Mouse (Mus musculus): ENCODE data around the gene Crebbp. TPM values are rescaled to one million over a fixed set of nuclear protein-coding genes. Genes with fewer than 3 reads are reported as not detected.
"Not testable (repeated sequence)": the region's sequence is repeated elsewhere in the genome, so short reads cannot be mapped to it uniquely, and the experiment has no call there.

Crebbp gene
- 38.1 and 43.4 TPM in 2 replicates for polyA plus RNA-seq (2014; fragmentation: Nextera tagmentation; extraction: Ambion mirVana)

DNA sequence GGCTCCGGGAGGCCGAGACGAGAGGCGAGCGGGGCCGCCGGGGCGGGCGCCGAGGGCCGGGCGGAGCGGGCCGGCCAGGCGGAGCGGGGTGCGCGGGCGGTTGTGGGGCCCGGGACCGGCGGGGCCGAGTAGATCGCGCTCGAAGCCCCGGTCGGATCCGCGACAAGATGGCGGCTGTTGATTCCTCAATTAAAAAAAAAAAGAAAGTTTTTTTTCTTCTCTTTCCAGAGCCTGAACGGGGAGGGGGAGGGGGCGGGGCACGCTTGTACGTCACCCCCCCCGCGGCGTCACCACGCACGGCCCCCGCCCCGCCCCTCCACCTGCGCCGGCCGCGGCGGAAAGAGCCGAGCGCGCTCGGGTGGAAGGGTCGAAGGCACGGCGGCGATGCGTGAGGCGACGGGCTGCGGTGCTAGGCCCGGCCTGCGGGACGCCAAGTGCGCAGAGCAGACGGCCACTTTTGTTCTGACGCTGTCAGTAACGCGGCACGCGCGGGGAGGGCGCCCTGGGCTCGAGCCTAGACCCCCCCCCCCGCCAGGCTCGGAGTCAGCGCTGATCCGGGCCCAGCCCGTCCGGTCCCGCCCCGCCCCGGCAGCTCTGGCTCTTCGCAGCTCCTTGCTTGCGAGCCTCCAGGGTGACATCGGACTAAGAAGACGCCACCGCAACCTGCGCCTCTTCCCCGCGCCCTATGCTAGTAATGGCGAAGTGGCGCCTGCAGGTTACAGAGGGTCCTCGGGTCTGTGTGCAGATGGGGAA, at the start of gene Crebbp:
TSS of gene Crebbp (minus strand) at position 199 of the 753 bp plus-strand sequence.
- H3K4me3 ChIP-seq (ENCODE audit: low read depth, low read length): peak within 1 kb of the TSS; percentile 93
- peak within 1 kb of the TSS; percentile 96 for H3K27ac ChIP-seq (ENCODE audit: low read depth)
- ATAC-seq (replicated peaks; ENCODE audit: low FRiP score, low TSS enrichment, low read depth) (peak; percentile 92), DNase-seq (ENCODE audit: low spot score) (peak; percentile 95)
- H3K36me3 ChIP-seq (ENCODE audit: control insufficient read depth, insufficient read depth, low read length): no peaks in the 10 kb centered on the region
- peak within 1 kb of the TSS; percentile 97 for H3K9ac ChIP-seq (ENCODE audit: low read length)
- H3K4me2 ChIP-seq (ENCODE audit: low read length): peak within 1 kb of the TSS; percentile 89
- WGBS: under 1% methylated on average over 72 of the region's 92 CpGs
- no peaks in the 10 kb centered on the region for H3K27me3 ChIP-seq (replicated peaks; ENCODE audit: control insufficient read depth, insufficient read depth, low read length)
- H3K4me1 ChIP-seq (replicated peaks; ENCODE audit: control insufficient read depth, insufficient read depth, low read length): peaks cover 14% of the 10 kb centered on the region
- H3K9me3 ChIP-seq (ENCODE audit: control insufficient read depth, low read length): no peaks in the 10 kb centered on the region

DNA sequence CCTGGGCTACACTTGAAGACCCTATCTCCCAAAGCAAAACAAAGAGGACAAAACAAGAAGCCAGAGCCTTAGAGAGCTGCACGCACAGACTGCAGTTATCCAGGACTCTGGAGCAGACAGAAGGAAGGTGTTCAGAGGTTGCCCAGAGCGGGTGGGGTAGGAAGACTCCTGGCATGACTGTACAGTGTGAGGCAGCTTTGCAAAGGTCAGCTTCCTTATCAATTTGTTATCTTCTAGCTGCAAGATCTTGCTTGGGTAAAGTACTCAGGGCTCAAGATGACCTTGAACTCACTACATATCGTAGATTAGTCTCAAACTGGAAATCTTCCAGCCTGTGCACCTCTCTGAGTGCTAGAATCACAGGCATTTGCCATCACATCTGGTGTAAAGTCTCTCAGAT, 49.7 kb upstream of the Crebbp start:
- Histone ChIP-seq H3K27me3 (replicated peaks; ENCODE audit: control insufficient read depth, insufficient read depth, low read length) (no peaks in the 10 kb centered on the region), H3K4me3 (ENCODE audit: low read depth, low read length) (no peak overlapping the region), H3K9me3 (ENCODE audit: control insufficient read depth, low read length) (no peaks in the 10 kb centered on the region), H3K9ac (ENCODE audit: low read length) (no peak overlapping the region), H3K4me1 (replicated peaks; ENCODE audit: control insufficient read depth, insufficient read depth, low read length) (peaks cover 5% of the 10 kb centered on the region; the same call in 1 of the 2 replicates), H3K27ac (ENCODE audit: low read depth) (no peak overlapping the region), H3K36me3 (ENCODE audit: control insufficient read depth, insufficient read depth, low read length) (no peaks in the 10 kb centered on the region), H3K4me2 (ENCODE audit: low read length) (no peak overlapping the region)
- WGBS: 87% methylated on average over 3 of the region's 3 CpGs
- ATAC-seq (replicated peaks; ENCODE audit: low FRiP score, low TSS enrichment, low read depth): no peak
- no peak for DNase-seq (ENCODE audit: low spot score)

DNA sequence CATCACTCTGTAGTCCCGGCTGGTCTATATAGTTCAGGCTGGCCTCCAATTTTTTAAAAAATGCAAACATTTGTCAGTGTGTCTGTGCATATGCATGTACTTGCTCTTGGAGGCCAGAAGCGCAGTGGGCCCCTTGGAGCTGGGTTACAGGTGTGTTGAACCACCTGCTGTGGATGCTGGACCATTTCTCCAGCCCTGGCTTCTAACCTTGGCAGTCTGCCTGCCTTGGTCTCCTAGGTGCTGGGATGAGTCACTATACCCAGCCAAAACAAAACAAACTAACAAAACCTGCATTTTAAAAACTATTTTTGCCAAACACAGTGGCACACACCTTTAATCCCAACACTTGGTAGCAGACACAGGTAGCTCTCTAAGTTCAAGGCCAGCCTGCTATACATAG, 43.7 kb upstream of the Crebbp start:
- Histone ChIP-seq H3K4me3 (ENCODE audit: low read depth, low read length) (no peak overlapping the region), H3K9ac (ENCODE audit: low read length) (no peak overlapping the region), H3K27me3 (replicated peaks; ENCODE audit: control insufficient read depth, insufficient read depth, low read length) (no peaks in the 10 kb centered on the region), H3K36me3 (ENCODE audit: control insufficient read depth, insufficient read depth, low read length) (no peaks in the 10 kb centered on the region), H3K27ac (ENCODE audit: low read depth) (no peak overlapping the region), H3K4me1 (replicated peaks; ENCODE audit: control insufficient read depth, insufficient read depth, low read length) (no peaks in the 10 kb centered on the region), H3K4me2 (ENCODE audit: low read length) (no peak overlapping the region), H3K9me3 (ENCODE audit: control insufficient read depth, low read length) (no peaks in the 10 kb centered on the region)
- ATAC-seq (replicated peaks; ENCODE audit: low FRiP score, low TSS enrichment, low read depth) (no peak), DNase-seq (ENCODE audit: low spot score) (no peak)
- 93% methylated on average over 2 of the region's 2 CpGs for WGBS

DNA sequence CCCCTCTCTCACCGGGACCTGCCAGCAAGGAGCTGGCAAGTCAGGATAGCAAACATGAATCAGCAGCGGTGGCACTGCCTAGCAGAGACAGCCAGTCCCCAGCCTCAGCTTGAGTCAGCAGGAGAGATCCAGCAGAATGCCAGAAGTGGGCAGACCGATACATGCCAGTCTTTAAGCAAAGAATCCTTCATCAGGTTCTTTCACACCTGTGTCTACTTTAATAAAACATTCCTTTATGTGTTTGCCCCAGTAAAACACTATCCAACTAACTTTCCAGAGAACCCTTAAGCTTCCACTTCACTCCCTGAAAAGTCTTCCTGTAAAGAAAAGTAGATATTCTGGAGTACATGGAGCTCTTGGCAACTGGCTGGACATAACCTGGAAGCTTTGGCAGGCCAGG, 35.0 kb upstream of the Crebbp start:
- no peak for DNase-seq (ENCODE audit: low spot score)
- no peak overlapping the region for H3K9ac ChIP-seq (ENCODE audit: low read length)
- no peak overlapping the region for H3K4me3 ChIP-seq (ENCODE audit: low read depth, low read length)
- no peak for ATAC-seq (replicated peaks; ENCODE audit: low FRiP score, low TSS enrichment, low read depth)
- H3K4me1 ChIP-seq (replicated peaks; ENCODE audit: control insufficient read depth, insufficient read depth, low read length): no peaks in the 10 kb centered on the region
- 90% methylated on average over 3 of the region's 3 CpGs for WGBS
- no peaks in the 10 kb centered on the region for H3K27me3 ChIP-seq (replicated peaks; ENCODE audit: control insufficient read depth, insufficient read depth, low read length)
- no peaks in the 10 kb centered on the region for H3K36me3 ChIP-seq (ENCODE audit: control insufficient read depth, insufficient read depth, low read length)
- 0 out of 2 replicates have a peak, but pooled peaks cover 6% of the 10 kb centered on the region for H3K9me3 ChIP-seq (ENCODE audit: control insufficient read depth, low read length)
- H3K4me2 ChIP-seq (ENCODE audit: low read length): no peak overlapping the region
- no peak overlapping the region for H3K27ac ChIP-seq (ENCODE audit: low read depth)

DNA sequence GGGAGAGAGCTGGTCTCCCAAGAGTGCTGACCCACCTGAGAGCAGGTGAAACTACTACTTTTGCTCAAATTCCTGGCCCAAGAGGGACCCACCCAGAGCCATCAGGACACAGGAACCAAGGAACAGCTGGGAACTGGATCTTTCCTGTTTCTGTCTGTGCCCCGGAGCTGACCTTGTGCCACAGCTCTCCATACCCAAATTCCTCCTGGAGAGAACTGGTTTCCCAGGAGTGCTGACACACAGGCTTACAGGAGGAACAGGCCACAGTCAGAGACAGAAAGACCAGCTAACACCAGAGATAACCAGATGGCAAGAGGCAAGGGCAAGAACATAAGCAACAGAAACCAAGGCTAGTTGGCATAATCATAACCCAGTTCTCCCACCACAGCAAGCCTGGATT, 31.4 kb upstream of the Crebbp start:
- not testable (repeated sequence) for H3K4me3 ChIP-seq (ENCODE audit: low read depth, low read length); H3K27ac ChIP-seq (ENCODE audit: low read depth); DNase-seq (ENCODE audit: low spot score); H3K27me3 ChIP-seq (replicated peaks; ENCODE audit: control insufficient read depth, insufficient read depth, low read length); H3K9ac ChIP-seq (ENCODE audit: low read length); H3K36me3 ChIP-seq (ENCODE audit: control insufficient read depth, insufficient read depth, low read length); ATAC-seq (replicated peaks; ENCODE audit: low FRiP score, low TSS enrichment, low read depth); H3K9me3 ChIP-seq (ENCODE audit: control insufficient read depth, low read length); H3K4me2 ChIP-seq (ENCODE audit: low read length); H3K4me1 ChIP-seq (replicated peaks; ENCODE audit: control insufficient read depth, insufficient read depth, low read length)
- 96% methylated on average over 1 of the region's 1 CpGs for WGBS

DNA sequence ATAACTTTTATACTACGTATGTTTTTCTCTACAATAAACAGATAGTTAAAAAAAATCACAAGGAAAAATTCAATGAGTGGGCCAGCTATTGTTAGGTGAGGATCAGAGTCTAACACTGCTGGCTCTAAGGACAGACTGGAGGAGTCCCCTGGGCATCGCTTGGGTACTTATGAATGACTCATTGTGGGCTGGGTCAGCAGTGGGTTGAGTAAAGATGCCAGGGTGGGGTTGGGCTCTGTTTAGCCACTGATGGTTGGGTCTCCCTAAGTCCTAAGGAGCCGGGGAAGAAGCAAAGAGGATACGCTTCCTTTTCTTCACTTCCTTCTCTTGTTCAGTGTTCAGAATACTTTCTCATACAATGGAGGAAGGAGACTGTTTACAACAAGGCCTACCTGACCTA, 22.3 kb upstream of the Crebbp start:
- no peak for DNase-seq (ENCODE audit: low spot score)

DNA sequence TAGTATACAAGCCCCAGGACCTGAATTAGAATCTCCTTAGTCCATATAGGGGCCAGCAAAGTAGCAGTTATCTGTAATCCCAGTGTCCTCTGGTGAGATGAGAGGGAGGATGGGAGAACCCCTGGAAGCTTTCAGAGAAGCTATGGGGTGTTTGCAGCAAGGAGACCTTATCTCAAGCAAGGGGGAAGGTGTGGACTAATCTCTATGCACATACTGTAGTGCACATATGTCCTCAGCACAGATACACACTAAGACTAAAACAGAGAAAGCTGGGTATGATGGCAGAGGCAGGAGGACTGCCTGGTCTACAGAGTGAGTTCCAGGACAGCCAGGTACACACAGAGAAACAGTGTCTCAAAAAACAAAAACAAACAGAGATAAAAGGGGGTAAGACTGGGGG, 21.8 kb upstream of the Crebbp start:
- Histone ChIP-seq H3K9ac (ENCODE audit: low read length) (no peak overlapping the region), H3K27ac (ENCODE audit: low read depth) (no peak overlapping the region), H3K4me3 (ENCODE audit: low read depth, low read length) (no peak overlapping the region), H3K4me2 (ENCODE audit: low read length) (no peak overlapping the region), H3K9me3 (ENCODE audit: control insufficient read depth, low read length) (no peaks in the 10 kb centered on the region), H3K4me1 (replicated peaks; ENCODE audit: control insufficient read depth, insufficient read depth, low read length) (no peaks in the 10 kb centered on the region), H3K36me3 (ENCODE audit: control insufficient read depth, insufficient read depth, low read length) (no peaks in the 10 kb centered on the region), H3K27me3 (replicated peaks; ENCODE audit: control insufficient read depth, insufficient read depth, low read length) (no peaks in the 10 kb centered on the region)
- DNase-seq (ENCODE audit: low spot score): no peak
- ATAC-seq (replicated peaks; ENCODE audit: low FRiP score, low TSS enrichment, low read depth): no peak

More for the DNA sequence above, 22.3 kb upstream of the Crebbp start:
- H3K4me2 ChIP-seq (ENCODE audit: low read length): no peak overlapping the region
- H3K27me3 ChIP-seq (replicated peaks; ENCODE audit: control insufficient read depth, insufficient read depth, low read length): no peaks in the 10 kb centered on the region
- H3K9me3 ChIP-seq (ENCODE audit: control insufficient read depth, low read length): no peaks in the 10 kb centered on the region
- H3K9ac ChIP-seq (ENCODE audit: low read length): no peak overlapping the region
- ATAC-seq (replicated peaks; ENCODE audit: low FRiP score, low TSS enrichment, low read depth): no peak
- H3K27ac ChIP-seq (ENCODE audit: low read depth): no peak overlapping the region
- no peaks in the 10 kb centered on the region for H3K36me3 ChIP-seq (ENCODE audit: control insufficient read depth, insufficient read depth, low read length)
- no peaks in the 10 kb centered on the region for H3K4me1 ChIP-seq (replicated peaks; ENCODE audit: control insufficient read depth, insufficient read depth, low read length)
- H3K4me3 ChIP-seq (ENCODE audit: low read depth, low read length): no peak overlapping the region
- 80% methylated on average over 4 of the region's 4 CpGs for WGBS

DNA sequence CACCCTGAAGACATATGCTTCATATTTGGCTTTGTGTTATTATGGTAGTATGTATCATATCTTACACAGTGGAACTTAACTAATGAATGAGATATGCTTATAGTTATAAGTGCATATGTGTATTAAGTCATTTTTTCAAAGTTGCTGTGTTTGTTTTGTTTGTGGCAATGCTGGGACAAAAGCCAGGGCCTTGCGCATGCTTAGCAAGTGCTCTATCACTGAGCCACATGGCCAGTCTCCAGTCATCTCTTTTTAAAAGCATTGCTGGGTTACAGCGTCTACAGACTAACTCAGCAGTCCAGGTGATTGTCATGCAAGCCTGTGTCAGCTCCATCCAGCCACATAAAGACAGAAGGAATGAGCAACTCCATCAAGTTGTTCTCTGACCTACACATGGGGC, 12.0 kb upstream of the Crebbp start:
- Histone ChIP-seq H3K4me3 (ENCODE audit: low read depth, low read length) (no peak overlapping the region), H3K4me1 (replicated peaks; ENCODE audit: control insufficient read depth, insufficient read depth, low read length) (no peaks in the 10 kb centered on the region), H3K4me2 (ENCODE audit: low read length) (no peak overlapping the region), H3K9ac (ENCODE audit: low read length) (no peak overlapping the region), H3K9me3 (ENCODE audit: control insufficient read depth, low read length) (no peaks in the 10 kb centered on the region), H3K36me3 (ENCODE audit: control insufficient read depth, insufficient read depth, low read length) (no peaks in the 10 kb centered on the region), H3K27me3 (replicated peaks; ENCODE audit: control insufficient read depth, insufficient read depth, low read length) (no peaks in the 10 kb centered on the region), H3K27ac (ENCODE audit: low read depth) (no peak overlapping the region)
- no peak for ATAC-seq (replicated peaks; ENCODE audit: low FRiP score, low TSS enrichment, low read depth)
- whole genome bisulfite sequencing: 83% methylated on average over 2 of the region's 2 CpGs
- DNase-seq (ENCODE audit: low spot score): no peak

DNA sequence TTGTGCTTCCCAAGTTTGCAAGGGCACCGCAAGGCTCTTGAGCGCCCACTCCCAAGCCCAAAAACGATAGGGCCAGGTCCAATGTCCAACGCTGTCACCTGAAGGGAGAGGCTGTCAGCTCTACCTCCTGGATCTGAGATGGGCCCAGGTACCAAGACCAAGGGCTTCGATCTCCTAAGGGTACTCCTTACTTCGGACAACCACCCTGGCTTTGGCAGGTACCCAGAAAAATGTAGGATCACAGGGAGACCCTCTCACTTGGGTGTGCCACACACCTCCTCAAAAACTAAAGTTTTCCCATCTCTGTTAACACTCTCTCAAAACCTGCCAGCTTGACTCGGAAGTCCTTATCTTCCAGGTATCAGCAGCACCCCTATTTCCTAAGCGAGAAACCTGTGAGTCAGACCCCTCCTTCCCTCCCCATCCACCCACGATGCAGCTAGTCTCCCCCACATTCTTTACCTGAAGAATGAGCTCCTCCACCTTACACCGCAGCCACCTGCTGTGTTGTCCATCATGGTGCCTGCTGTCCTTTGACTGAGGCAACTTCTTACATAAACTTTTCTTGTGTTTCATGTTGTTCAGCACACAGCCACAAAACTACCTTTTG, 939 bp upstream of the Crebbp start:
- H3K36me3 ChIP-seq (ENCODE audit: control insufficient read depth, insufficient read depth, low read length): no peaks in the 10 kb centered on the region
- H3K27me3 ChIP-seq (replicated peaks; ENCODE audit: control insufficient read depth, insufficient read depth, low read length): no peaks in the 10 kb centered on the region
- peak overlapping the region; percentile 97 for H3K9ac ChIP-seq (ENCODE audit: low read length)
- no peak overlapping the region for H3K27ac ChIP-seq (ENCODE audit: low read depth)
- H3K4me2 ChIP-seq (ENCODE audit: low read length): peak overlapping the region; percentile 89
- 37% methylated on average over 10 of the region's 10 CpGs for WGBS
- H3K9me3 ChIP-seq (ENCODE audit: control insufficient read depth, low read length): no peaks in the 10 kb centered on the region
- H3K4me3 ChIP-seq (ENCODE audit: low read depth, low read length): peak overlapping the region; percentile 93
- no peak for DNase-seq (ENCODE audit: low spot score)
- H3K4me1 ChIP-seq (replicated peaks; ENCODE audit: control insufficient read depth, insufficient read depth, low read length): peaks cover 14% of the 10 kb centered on the region
- ATAC-seq (replicated peaks; ENCODE audit: low FRiP score, low TSS enrichment, low read depth): peak; percentile 43; the same call in 1 of the 2 replicates

Measured in intestine, embryonic 14.5 days (tissue).